Mouse (Mus musculus) adipose tissue, adult 10 weeks (tissue): ENCODE measurements around the gene Olfr1012. TPM values are rescaled to one million over a fixed set of nuclear protein-coding genes. Genes with fewer than 3 reads are reported as not detected.

ENCODE experiments used
- polyA plus RNA-seq: library from polyadenylated mRNA; stranded (reverse); fragments of 350-450 nt; fragmentation: Illumina TruSeq; extraction: RNeasy Lipid Tissue Mini Kit (QIAGEN cat#74804); gene quantifications from one replicate; pipeline ENCODE4 v1.2.3, GENCODE M21; 2014; ENCODE audit warnings: low read depth, low replicate concordance

Gene Olfr1012
- not detected for polyA plus RNA-seq

DNA sequence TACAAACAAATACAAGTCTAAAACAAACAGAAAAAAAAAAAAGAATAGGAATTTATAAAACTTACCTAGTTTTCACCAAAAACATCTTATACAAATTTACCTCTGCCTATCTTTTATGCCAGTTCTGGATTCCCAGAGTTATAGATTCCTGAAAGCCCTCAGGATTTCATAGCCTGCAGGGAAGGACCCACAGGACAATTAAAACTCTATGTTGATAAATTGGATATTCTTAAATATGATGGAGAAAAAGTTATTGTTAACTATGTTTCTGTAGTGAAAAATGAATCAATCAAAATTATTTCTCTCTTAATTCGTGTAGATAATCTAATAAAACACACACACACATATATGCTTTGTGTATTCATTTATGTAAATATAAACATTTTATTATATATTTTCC is at the start of gene Olfr1012:
Gene Olfr1012, minus strand, starts transcription at position 101 of the 400 bp plus-strand sequence.

DNA sequence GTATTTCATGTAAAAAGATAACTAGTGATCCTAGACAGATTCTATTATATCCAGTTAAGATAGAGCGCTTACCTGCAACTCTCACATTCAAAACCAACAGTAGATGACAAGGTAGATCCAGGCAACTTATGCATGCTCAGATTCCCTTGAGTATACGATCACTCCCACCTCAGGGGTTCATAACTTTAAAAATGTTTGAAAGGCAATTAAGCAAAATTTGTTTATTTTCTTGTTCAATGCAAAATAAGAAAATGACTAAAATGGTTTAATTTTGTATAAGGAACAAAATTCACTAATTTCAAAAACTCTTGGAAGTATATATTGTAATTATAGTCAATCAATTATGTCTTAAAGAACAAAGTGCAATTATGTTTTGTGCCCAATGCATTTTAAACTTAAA is 39.9 kb upstream of the Olfr1012 start, which contains the start of gene Olfr1016:
Gene Olfr1016, minus strand, starts transcription at position 101 of the 400 bp plus-strand sequence.

DNA sequence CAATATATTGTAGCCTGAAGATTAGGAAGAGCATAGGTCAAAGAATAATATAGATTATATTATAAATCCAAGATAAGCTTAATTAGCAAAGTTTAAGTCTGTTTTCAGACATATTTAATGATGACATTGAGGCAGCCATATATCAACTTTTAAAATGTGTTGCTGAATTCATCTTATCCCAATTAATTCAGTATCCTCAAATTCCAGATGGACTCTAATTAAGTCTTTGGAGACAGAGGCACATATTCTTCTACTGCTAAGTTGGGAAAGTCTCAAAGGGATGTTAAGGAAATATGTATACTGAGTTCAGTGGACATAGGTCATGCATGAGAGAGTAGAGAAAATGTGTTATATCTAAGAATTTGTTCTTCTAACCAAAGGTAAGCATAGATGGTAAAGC is 19.2 kb upstream of the Olfr1012 start, which contains the start of gene Olfr1015:
Gene Olfr1015, plus strand, starts transcription at position 301 of the 400 bp plus-strand sequence.

DNA sequence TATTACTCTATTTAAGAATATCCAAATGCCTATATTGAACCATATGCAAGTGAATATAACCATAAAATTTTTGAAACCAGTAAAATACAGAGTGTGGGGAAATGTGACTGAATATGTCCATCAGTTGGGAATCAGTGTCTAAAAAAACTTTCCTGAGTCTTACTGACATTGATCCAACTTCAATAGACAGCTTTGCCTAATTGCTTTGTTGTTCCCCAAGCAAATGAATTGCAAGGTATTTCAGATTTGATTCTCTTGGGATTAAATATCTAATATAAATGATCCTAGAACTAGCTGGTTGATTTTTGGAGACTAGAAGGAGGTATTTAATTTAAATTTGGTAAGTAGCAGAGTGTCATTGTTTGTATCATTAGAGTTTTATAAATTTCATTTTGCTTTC is 9.8 kb upstream of the Olfr1012 start, which contains the start of gene Olfr1014:
Gene Olfr1014, plus strand, starts transcription at position 301 of the 400 bp plus-strand sequence.

DNA sequence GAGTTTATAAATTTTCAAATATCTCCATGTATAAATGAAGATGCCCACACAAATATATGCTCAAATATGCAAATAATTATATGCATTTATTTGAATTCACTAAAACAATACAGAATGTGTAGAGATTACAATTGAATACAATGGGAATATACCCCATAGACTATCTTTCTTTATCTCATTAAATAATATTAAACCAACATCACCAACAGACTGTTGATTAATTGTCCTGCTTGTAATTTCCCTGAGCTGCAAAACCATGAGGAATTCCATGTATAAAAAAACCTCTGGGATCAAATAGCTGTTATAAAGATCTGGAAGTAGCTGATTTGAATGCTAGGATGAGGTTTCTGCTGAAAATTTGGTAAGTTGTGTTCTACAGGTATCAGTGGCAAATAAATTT is 4.2 kb upstream of the Olfr1012 start, which contains the start of gene Olfr1013:
Gene Olfr1013, plus strand, starts transcription at position 301 of the 400 bp plus-strand sequence.

DNA sequence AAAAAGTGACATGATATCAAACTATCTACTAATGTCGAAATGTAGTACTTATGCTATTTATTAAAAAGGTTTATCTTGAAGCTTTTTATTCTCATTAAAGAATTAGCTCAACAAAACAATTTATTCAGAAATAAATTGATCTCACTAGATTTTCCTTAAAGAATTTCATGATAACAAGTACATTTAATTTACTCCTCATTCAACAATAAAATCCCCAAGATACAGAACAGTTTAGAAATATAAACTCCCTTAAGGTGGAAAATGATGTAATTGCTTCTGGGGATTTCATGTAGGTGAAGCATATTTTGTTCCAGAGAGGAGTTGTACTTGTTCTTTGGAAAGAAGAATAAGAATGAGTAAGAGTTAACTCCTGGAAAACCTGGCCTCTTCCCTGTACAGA is 47.4 kb downstream of the Olfr1012 start, which contains the start of gene Olfr1009:
Gene Olfr1009, plus strand, starts transcription at position 301 of the 400 bp plus-strand sequence.

Other genes starting within 250 kb of the Olfr1012 start
- not detected for gene 4833423E24Rik, start 243.7 kb downstream of the Olfr1012 start, polyA plus RNA-seq
- gene Olfr996, start 183.6 kb downstream of the Olfr1012 start, polyA plus RNA-seq = not detected
- gene Olfr998, start 173.8 kb downstream of the Olfr1012 start, polyA plus RNA-seq = not detected
- gene Olfr1000, start 150.9 kb downstream of the Olfr1012 start, polyA plus RNA-seq = not detected
- not detected for gene Olfr1002, start 112.1 kb downstream of the Olfr1012 start, polyA plus RNA-seq
- gene Olfr154, start 98.3 kb downstream of the Olfr1012 start, polyA plus RNA-seq = not detected
- gene Olfr1006, start 84.0 kb downstream of the Olfr1012 start, polyA plus RNA-seq = not detected
- not detected for gene Olfr1008, start 73.3 kb downstream of the Olfr1012 start, polyA plus RNA-seq
- not detected for gene Olfr1009, start 47.3 kb downstream of the Olfr1012 start, polyA plus RNA-seq
- not detected for gene Olfr1013, start 4.3 kb upstream of the Olfr1012 start, polyA plus RNA-seq
- not detected for gene Olfr1014, start 9.9 kb upstream of the Olfr1012 start, polyA plus RNA-seq
- not detected for gene Olfr1015, start 19.3 kb upstream of the Olfr1012 start, polyA plus RNA-seq
- not detected for gene Olfr1016, start 39.8 kb upstream of the Olfr1012 start, polyA plus RNA-seq
- gene Olfr1018, start 55.7 kb upstream of the Olfr1012 start, polyA plus RNA-seq = not detected
- gene Olfr1019, start 82.7 kb upstream of the Olfr1012 start, polyA plus RNA-seq = not detected
- gene Olfr1020, start 84.3 kb upstream of the Olfr1012 start, polyA plus RNA-seq = not detected
- not detected for gene Olfr1022, start 105.8 kb upstream of the Olfr1012 start, polyA plus RNA-seq
- not detected for gene Olfr1023, start 122.9 kb upstream of the Olfr1012 start, polyA plus RNA-seq
- gene Olfr1024, start 142.3 kb upstream of the Olfr1012 start, polyA plus RNA-seq = not detected
- gene Olfr1025-ps1, start 152.4 kb upstream of the Olfr1012 start, polyA plus RNA-seq = not detected
- gene Olfr1026, start 158.8 kb upstream of the Olfr1012 start, polyA plus RNA-seq = not detected
- not detected for gene Olfr1028, start 187.7 kb upstream of the Olfr1012 start, polyA plus RNA-seq
- not detected for gene Olfr1029, start 211.1 kb upstream of the Olfr1012 start, polyA plus RNA-seq
- not detected for gene Olfr1030, start 216.5 kb upstream of the Olfr1012 start, polyA plus RNA-seq
- not detected for gene Olfr1031, start 227.5 kb upstream of the Olfr1012 start, polyA plus RNA-seq
- gene Olfr1032, start 242.8 kb upstream of the Olfr1012 start, polyA plus RNA-seq = not detected